Mouse (Mus musculus) T-helper 1 cell (primary cell): ENCODE measurements around the gene Tppp3.

Experiments
- in situ Hi-C: fragments of 300-600 bp; cut with MboI, MseI; formaldehyde crosslinking; loops from one replicate; pipeline ENCODE4 v1.15.1; 2025; ENCODE audit warnings: high pct_unique_total_duplicates

Tppp3 gene

GRCm38 (mm10) chr8:105433021-105433420 lies 38.3 kb downstream of the Tppp3 start:
- in situ Hi-C loops, result no loop called here

GRCm38 (mm10) chr8:105431743-105432515 lies 39.4 kb downstream of the Tppp3 start:
- in situ Hi-C loops, result no loop called here

DNA sequence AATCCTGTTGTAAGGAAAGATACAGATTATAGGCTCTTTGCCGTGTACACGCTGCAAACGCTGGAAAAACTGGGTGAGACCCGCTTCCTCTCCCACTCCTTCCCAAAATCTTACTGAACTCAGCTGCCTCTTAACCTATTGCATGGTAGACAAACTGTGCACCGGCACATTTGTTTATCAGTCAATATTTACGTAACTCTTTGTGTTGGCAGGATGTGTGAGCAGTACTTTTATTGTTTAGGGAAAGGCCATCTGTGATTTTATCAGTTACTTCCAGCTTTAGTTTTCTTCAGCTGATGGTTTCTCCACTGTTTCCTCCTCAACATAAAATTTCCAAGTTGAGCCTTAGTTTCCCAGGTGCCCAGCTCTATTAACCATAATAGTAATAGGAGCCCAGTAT lies 44.4 kb downstream of the Tppp3 start:
- in situ Hi-C loops, result no loop called here

DNA sequence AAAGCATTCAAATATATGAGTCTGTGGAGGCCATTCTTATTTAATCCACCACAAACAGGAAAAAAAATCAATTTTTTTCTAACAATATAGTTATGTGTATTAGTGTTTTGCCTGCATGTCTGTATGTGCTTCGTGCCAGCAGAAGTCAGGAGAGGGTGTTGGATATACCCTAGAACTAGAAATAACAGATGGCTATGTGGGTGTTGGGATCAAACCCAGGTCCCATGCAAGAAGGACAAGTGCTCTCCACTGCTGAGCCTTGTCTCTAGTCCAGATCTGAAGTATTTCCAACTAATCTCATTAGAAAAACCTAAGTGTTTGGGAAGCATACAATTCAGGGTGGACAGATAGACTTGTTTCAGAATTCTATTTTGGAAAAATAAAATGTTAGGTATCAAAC lies 49.3 kb downstream of the Tppp3 start:
- in situ Hi-C loops, result no loop called here

DNA sequence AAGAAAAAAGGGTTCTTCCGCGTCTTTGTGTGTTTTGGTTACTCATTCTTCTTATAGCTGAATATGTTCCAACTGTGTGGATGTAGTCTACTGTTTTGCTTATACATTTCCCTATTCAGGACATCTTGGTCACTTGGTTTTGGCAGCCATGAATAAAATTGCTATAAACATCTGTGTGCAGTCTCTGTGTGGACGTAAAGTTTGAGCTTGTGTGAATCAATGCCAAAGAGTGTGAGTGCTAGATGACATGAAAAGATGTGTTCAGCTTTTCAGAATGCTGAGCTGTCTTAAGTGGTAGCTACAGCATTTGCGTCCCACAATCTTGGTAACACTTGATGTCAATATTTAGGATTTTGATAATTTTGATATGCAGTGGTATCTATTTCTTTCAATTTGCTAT lies 51.5 kb downstream of the Tppp3 start:
- in situ Hi-C loops, result no loop called here

DNA sequence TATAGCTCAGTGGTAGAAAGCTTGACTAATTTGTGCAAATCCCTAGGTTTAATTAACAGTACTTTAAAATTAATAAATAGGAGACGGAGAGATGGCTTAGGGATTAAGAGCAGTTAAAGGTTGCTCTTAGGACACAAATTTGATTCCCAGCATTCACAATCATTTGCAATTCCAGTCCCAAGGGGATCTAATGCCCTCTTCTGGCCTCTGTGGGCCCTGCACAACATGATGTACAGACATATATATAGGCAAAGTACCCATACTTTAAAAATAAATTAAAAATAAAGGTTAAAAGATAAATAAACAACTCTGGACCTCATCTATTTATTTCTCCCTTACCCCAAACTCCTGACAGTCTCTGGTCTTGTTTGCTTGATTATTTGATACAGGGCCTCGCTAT lies 52.3 kb downstream of the Tppp3 start:
- in situ Hi-C loops, result no loop called here
